Mouse (Mus musculus) common myeloid progenitor, adult 5-6 weeks (primary cell): ENCODE measurements around the gene Wdfy3. TPM values are rescaled to one million over a fixed set of nuclear protein-coding genes. Genes with fewer than 3 reads are reported as not detected.

Experiments
- ATAC-seq: replicated peaks from 2 replicates; pipeline ENCODE4 v1.8.0; 2016; ENCODE audit warnings: low read depth, mild to moderate bottlenecking, moderate TSS enrichment, inconsistent platforms; ENCODE audit not compliant: poor library complexity, severe bottlenecking
- total RNA-seq: library from RNA; stranded (forward); fragments of 200-1000, 187-1606 nt; gene quantifications from 2 replicates; pipeline ENCODE4 v1.2.3, GENCODE M21; 2017

Wdfy3 gene
- total RNA-seq, 1 experiment from 2014 or later = 13.1 TPM

GRCm38 (mm10) chr5:101895717-101896645 lies 173.7 kb downstream of the Wdfy3 start:
- no peak for ATAC-seq

- ATAC-seq = no peak
These were observed 174.6 kb downstream of the Wdfy3 start for GRCm38 (mm10) chr5:101895119-101895518.

DNA sequence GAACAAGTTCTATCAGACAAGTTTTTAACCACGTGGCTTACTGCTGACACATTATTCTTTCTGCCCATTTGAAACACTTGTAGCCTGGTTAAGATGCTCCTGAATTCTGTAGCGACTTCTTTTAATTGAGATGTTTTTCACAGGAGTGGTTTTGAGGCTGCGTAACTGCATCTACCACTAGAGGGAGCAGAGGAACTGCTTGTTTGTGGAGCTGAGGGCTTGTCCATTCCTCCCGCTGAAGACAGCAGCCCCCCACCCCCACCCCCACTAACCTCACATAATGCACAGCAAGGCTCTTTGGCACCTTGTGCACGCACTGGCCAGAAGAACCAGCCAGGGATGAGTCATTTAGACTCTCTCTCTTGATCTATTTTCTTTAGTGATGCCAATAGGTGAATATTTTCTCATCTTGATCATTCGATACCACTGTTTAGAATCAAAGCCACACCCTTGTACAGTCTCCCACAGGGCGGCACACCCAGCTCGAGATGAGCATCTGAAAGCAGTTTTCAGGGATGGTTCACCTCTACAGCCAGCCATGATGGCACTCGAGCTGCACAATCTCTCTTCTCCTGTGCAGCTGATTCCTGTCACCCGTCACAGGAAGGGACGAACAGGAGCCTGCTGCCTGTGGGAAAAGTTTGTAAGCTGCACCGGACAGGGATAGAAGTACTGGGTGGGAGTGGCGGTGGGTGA lies 175.8 kb downstream of the Wdfy3 start:
- ATAC-seq = 0 out of 2 replicates have a peak, but pooled peaks have one; percentile 50

GRCm38 (mm10) chr5:101891694-101892416 lies 177.9 kb downstream of the Wdfy3 start:
- ATAC-seq = no peak

- ATAC-seq = no peak
These were observed 181.7 kb downstream of the Wdfy3 start for GRCm38 (mm10) chr5:101887989-101888388.

- no peak for ATAC-seq
These were observed 184.7 kb downstream of the Wdfy3 start for GRCm38 (mm10) chr5:101885039-101885438.

GRCm38 (mm10) chr5:101882191-101882590 lies 187.5 kb downstream of the Wdfy3 start:
- no peak for ATAC-seq

DNA sequence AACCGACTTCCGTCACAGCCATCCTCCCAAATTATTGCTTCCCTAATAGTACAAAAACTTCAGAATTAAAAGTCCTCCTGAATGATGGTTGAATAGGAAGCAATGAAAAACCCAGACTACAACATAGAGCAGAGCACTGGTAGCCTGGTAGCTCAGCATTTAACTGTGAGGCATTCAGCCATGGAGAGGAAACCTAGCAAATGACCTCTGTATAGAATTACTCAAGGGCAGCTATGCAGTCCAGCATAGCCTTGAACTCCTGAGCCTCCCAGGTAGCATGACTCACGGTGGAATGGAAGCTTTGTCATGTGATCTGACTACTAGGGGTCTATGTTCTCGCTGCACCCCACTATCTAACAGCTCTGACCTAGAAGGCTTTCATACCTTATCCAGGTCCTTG lies 189.8 kb downstream of the Wdfy3 start:
- no peak for ATAC-seq

DNA sequence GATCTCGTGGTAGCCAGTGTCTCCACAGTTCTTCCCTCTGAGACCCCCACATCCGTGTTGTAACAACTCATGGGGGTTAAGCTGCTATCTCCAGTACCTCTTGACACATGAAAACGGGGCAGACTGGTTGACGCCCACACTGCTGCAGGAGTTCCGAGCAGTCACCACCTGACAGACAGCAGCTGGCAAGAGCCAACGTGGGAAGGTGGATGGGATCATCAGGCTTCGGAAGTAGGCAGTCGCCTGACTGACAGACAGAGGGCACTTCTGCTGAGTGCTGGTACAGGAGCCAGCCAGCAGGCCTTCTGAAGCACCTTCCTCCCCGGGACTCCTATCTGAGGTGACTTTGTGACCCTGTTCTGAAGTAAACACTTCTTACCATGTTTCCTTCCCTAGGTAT lies 191.3 kb downstream of the Wdfy3 start:
- no peak for ATAC-seq

DNA sequence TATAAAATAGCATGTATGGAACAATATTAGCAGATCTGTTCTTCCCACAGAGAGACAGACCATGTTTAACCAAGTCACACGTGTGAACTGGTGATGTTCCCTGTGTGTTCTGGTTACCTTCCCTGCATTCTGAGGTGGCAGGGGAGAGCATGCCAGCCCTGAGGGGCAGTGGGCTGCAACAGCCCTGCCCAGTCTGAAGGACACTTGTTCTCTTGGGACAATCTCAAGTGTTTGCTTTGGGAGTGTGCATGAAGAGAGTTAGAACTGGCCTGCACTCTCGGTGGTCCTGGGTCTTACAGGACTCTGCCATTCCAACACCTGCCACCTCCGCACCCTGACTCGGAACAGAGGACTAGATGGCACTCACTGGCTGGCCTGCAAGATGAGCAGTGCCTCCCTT lies 193.5 kb downstream of the Wdfy3 start:
- no peak for ATAC-seq

DNA sequence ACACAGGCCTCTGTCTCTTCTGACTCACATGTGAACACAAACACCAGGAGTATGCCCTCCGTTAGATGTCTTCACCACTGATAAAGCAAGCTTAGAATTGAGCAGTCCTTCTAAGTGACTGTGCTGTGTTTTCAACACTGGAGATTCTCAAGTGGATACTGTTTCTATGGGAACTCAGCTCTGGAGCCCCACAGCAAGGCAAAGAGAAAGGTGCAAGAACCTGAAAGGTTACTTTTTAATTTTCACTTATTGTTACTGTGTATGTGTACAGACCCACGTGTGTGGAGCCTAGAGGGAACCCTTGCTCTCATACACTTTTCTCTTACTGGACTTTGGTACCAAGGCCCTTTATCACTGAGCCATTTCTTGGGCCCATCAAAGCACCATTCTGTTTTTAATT lies 203.0 kb downstream of the Wdfy3 start:
- no peak for ATAC-seq

DNA sequence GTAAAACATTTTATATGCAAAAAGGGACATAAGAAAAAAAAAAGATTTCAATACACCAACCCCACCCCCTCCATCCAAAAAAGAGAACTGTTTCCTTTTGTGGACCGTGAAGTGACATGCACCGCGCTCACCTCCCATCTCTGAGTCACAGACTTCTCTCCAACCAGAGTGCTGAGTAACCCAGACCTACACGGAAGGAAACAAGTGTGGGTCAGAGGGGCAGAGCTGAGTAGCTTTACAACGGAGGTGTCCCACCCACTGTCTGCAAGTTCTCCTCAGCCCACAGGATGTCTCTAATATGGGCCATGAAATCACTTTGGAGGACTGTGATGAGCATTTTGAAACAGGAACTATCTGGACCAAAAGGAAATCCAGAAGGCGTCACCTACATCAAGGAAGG lies 205.8 kb downstream of the Wdfy3 start:
- ATAC-seq = peak; percentile 87

DNA sequence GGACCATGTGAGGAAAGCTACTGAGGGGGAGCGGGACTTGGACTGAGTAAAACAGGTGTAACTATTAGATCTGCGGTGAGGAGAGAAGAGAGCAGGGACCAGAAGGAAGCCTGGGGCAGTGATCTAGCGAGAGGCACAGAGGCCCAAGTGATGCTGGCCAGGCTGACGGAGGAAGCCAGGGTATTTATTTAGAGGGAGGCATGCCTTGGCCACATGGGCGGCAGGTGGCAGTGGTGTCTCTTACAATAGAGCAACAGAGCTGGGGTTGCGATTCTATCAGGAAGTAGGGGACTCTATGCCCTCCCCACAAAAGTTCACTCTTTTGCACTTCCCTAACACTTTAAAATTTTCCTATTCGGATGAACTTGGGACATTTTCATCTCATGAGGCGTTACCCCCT lies 207.1 kb downstream of the Wdfy3 start:
- ATAC-seq = no peak

- ATAC-seq = no peak
These were observed 207.7 kb downstream of the Wdfy3 start for GRCm38 (mm10) chr5:101861786-101862571.

DNA sequence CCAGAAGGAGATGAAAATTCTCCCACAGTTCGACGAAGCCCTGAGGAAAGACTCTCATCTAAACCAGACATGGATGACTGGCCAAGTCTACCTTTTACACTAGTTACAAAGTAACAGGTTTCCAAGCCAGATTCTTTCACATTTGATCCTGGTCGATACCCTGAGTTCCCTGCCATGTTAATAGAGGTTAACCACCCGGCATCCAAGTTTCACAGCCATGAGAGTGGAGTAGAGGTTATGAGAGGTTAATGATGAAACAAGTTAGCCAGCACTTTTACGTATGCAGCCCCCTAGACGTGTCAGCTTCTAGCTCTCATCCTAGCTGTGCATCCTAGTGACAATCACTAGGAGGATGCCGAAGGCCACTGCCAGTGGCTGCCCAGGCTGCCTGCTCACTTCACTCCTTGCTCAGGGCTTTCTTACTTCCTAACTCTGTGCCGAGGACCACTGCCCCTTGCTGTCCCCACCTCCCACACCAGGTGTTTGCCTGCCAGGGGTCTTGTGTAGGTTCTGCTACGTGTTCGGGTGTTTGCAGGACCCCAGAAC lies 210.8 kb downstream of the Wdfy3 start:
- no peak for ATAC-seq

GRCm38 (mm10) chr5:101855475-101855874 lies 214.2 kb downstream of the Wdfy3 start:
- no peak for ATAC-seq

- peak; percentile 52; the same call in 1 of the 2 replicates for ATAC-seq
These were observed 215.1 kb downstream of the Wdfy3 start for GRCm38 (mm10) chr5:101854667-101855066.

- no peak for ATAC-seq
These were observed 215.6 kb downstream of the Wdfy3 start for GRCm38 (mm10) chr5:101854100-101854499.

- no peak for ATAC-seq
These were observed 217.5 kb downstream of the Wdfy3 start for GRCm38 (mm10) chr5:101852116-101852680.
